Mouse (Mus musculus) liver, postnatal 0 days (tissue): ENCODE measurements at regions not wholly inside any gene's neighbourhood (a gene's known extent, or its start where the extent isn't known, plus 50 kb on each side); places are given as distances from the start of the nearest gene placed in this dataset.

Source experiments
- CTCF ChIP-seq: sonication (generic); IDR thresholded peaks from 2 replicates; pipeline ENCODE4 v1.5.1; 2016; ENCODE audit warnings: antibody characterized with exemption, low read depth
- EP300 ChIP-seq: IDR thresholded peaks from 2 replicates; pipeline ENCODE4 v1.6.1; 2016; ENCODE audit warnings: antibody characterized with exemption, low read depth, mild to moderate bottlenecking

GRCm38 (mm10) chr14:25407111-25407510 lies 51.9 kb upstream of the Zmiz1 start:
- TF ChIP-seq CTCF (no peak), EP300 (no peak)
